Mouse (Mus musculus) liver, postnatal 0 days (tissue): ENCODE measurements around the gene Timm29.

Experiments used
- CTCF ChIP-seq: sonication (generic); IDR thresholded peaks from 2 replicates; pipeline ENCODE4 v1.5.1; 2016; ENCODE audit warnings: antibody characterized with exemption, low read depth
- EP300 ChIP-seq: IDR thresholded peaks from 2 replicates; pipeline ENCODE4 v1.6.1; 2016; ENCODE audit warnings: antibody characterized with exemption, low read depth, mild to moderate bottlenecking

GRCm38 (mm10) chr9:21585401-21585800, 7.1 kb upstream of the Timm29 start:
- TF ChIP-seq CTCF (no peak), EP300 (no peak)
